Mouse (Mus musculus) gastrocnemius, postnatal 14 days (tissue): ENCODE measurements around the gene Cops7b. TPM values are rescaled to one million over a fixed set of nuclear protein-coding genes. Genes with fewer than 3 reads are reported as not detected.
"Not testable (repeated sequence)": the region's sequence is repeated elsewhere in the genome, so short reads cannot be mapped to it uniquely, and the experiment has no call there.

ENCODE experiments used
- DNase-seq: peaks from one replicate; pipeline ENCODE4 v3.0.0; 2021; ENCODE audit warnings: mixed read lengths
- intact Hi-C: fragments of 180-260 bp; cut with DNase I; formaldehyde crosslinking; loops from one replicate; pipeline ENCODE4 v1.15.1; 2025; ENCODE audit warnings: low total_unique reads
- long read RNA-seq, 2 experiments: library from polyadenylated mRNA; stranded (forward); transcript quantifications; one replicate each; pipeline ENCODE4 v2.0.0; 2021
- total RNA-seq, 2 experiments: library from RNA; stranded (reverse); gene quantifications; 2 replicates each; pipeline ENCODE4 v1.2.3; 2021

Gene Cops7b
- total RNA-seq, result 1 to 10 TPM; 8.2 to 9.6 TPM
- long read RNA-seq, experiment 1, transcript Cops7b-201 (7 exons, 2,231 nt), result major isoform, 9 of 10 reads
- long read RNA-seq, experiment 1, partial matches to known transcripts, result 0 of 10 reads
- long read RNA-seq, experiment 1, other reads (novel, unspliced or antisense), result 1 of 10 reads
- long read RNA-seq, experiment 2, transcript Cops7b-201 (7 exons, 2,231 nt), result major isoform, 8 of 14 reads
- long read RNA-seq, experiment 2, partial matches to known transcripts, result 4 of 14 reads
- long read RNA-seq, experiment 2, other reads (novel, unspliced or antisense), result 1 of 14 reads

GRCm38 (mm10) chr1:86582451-86583096 is at the start of gene Cops7b, which contains the start of gene Pde6d:
TSS of gene Cops7b (plus strand) at chr1:86582904.
TSS of gene Pde6d (minus strand) at chr1:86582629.
- intact Hi-C loops, result no loop called here
- DNase-seq, result peak; percentile 94

- no peak for DNase-seq
- intact Hi-C loops, result loop anchor here (10.0 kb wide), 1 partner anchor 89 kb away; no protein-coding TSS in a partner anchor
Observed at GRCm38 (mm10) chr1:86533411-86534130, 49.1 kb upstream of the Cops7b start.

- intact Hi-C loops, result loop anchor here (10.0 kb wide), 1 partner anchor 94 kb away; no protein-coding TSS in a partner anchor
- DNase-seq, result no peak
Observed at GRCm38 (mm10) chr1:86538383-86538782, 44.3 kb upstream of the Cops7b start.

GRCm38 (mm10) chr1:86539583-86539982 is 43.1 kb upstream of the Cops7b start:
- intact Hi-C loops, result loop anchor here (10.0 kb wide), 1 partner anchor 95 kb away; no protein-coding TSS in a partner anchor
- DNase-seq, result not testable (repeated sequence)

GRCm38 (mm10) chr1:86542584-86542983 is 40.1 kb upstream of the Cops7b start:
- intact Hi-C loops, result no loop called here
- no peak for DNase-seq

GRCm38 (mm10) chr1:86546797-86547196 is 35.9 kb upstream of the Cops7b start:
- intact Hi-C loops, result no loop called here
- no peak for DNase-seq

- no peak for DNase-seq
- intact Hi-C loops, result no loop called here
Observed at GRCm38 (mm10) chr1:86551299-86551698, 31.4 kb upstream of the Cops7b start.

- DNase-seq, result no peak
- intact Hi-C loops, result no loop called here
Observed at GRCm38 (mm10) chr1:86551877-86552276, 30.8 kb upstream of the Cops7b start.

- intact Hi-C loops, result no loop called here
- no peak for DNase-seq
Observed at GRCm38 (mm10) chr1:86555665-86556064, 27.0 kb upstream of the Cops7b start.

GRCm38 (mm10) chr1:86557872-86558271 is 24.8 kb upstream of the Cops7b start:
- intact Hi-C loops, result no loop called here
- no peak for DNase-seq

- DNase-seq, result no peak
- intact Hi-C loops, result no loop called here
Observed at GRCm38 (mm10) chr1:86559232-86559631, 23.5 kb upstream of the Cops7b start.

GRCm38 (mm10) chr1:86562663-86563062 is 20.0 kb upstream of the Cops7b start:
- no peak for DNase-seq
- intact Hi-C loops, result no loop called here

- DNase-seq, result no peak
- intact Hi-C loops, result no loop called here
Observed at GRCm38 (mm10) chr1:86568409-86568808, 14.3 kb upstream of the Cops7b start.

GRCm38 (mm10) chr1:86569292-86569860 is 13.3 kb upstream of the Cops7b start:
- intact Hi-C loops, result no loop called here

GRCm38 (mm10) chr1:86571381-86571780 is 11.3 kb upstream of the Cops7b start:
- DNase-seq, result no peak
- intact Hi-C loops, result no loop called here

More at GRCm38 (mm10) chr1:86569292-86569860, 13.3 kb upstream of the Cops7b start:
- no peak for DNase-seq

- intact Hi-C loops, result no loop called here
- no peak for DNase-seq
Observed at GRCm38 (mm10) chr1:86571941-86572340, 10.8 kb upstream of the Cops7b start.

- intact Hi-C loops, result no loop called here
- DNase-seq, result no peak
Observed at GRCm38 (mm10) chr1:86580426-86580825, 2.3 kb upstream of the Cops7b start.

- DNase-seq, result peak; percentile 68
- intact Hi-C loops, result no loop called here
Observed at GRCm38 (mm10) chr1:86581692-86582450, 833 bp upstream of the Cops7b start.

GRCm38 (mm10) chr1:86583709-86584108 is 1.0 kb downstream of the Cops7b start:
- intact Hi-C loops, result no loop called here
- DNase-seq, result no peak
